25 mouse cellular contexts compared by ENCODE assay signal in the genomic region with DNA sequence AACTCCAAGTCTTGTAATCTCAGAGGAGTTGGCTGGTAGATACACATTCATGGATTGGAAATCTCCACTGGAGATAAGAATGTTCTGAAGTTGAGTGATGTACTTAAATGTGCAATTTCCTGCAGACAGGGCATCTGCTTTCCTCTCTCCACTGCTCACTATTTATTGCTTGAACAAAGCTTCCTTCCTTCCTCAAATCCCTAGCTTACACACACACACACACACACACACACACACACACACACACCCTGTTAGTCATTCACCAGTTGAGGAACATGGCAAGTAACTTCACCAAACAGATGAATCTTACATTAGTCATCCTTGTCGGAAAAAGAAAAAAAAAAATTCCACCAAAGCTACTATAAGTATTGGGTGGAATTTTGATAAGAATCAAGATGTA. TPM values are rescaled to one million over a fixed set of nuclear protein-coding genes. Genes with fewer than 3 reads are reported as not detected.
DNase-seq lines count a peak whose midpoint lies in the region; ATAC-seq and TF ChIP-seq lines count a peak whose summit lies in the region.
"Had no signal": no experiment of that assay in that cellular context is flagged by ENCODE, and none has a peak within 500 bp of the region (broad histone marks: within the 10 kb centered on the region; RNA-seq: fewer than 3 reads in every experiment).

No protein-coding gene starts in this region.

- no peak for TF ChIP-seq CTCF in lung, postnatal 0 days (IDR thresholded peaks at IDR 0.05)

- H3K9ac ChIP-seq in lung, postnatal 0 days (replicated peaks; ENCODE audit: low read depth), result no peak overlapping the region
- no peak overlapping the region for H3K9ac ChIP-seq in midbrain, embryonic 14.5 days (replicated peaks; ENCODE audit: low read length)
- H3K9ac ChIP-seq: embryonic facial prominence, embryonic 15.5 days; forebrain, postnatal 0 days; heart, embryonic 13.5 days; liver, embryonic 14.5 days; lung, embryonic 15.5 days; midbrain, embryonic 15.5 days; neural tube, embryonic 15.5 days had no signal

- peak; percentile 19; the same call in 1 of the 2 replicates for ATAC-seq in lung, postnatal 0 days
- no peak for ATAC-seq in midbrain, embryonic 14.5 days (ENCODE audit: low FRiP score, low TSS enrichment)
- ATAC-seq: forebrain, postnatal 0 days; hindbrain, embryonic 16.5 days; midbrain, embryonic 15.5 days had no signal

- no peak overlapping the region for H3K4me2 ChIP-seq in lung, postnatal 0 days (replicated peaks; ENCODE audit: low read depth, low read length)
- no peak overlapping the region for H3K4me2 ChIP-seq in midbrain, embryonic 14.5 days (ENCODE audit: low read length)
- H3K4me2 ChIP-seq: embryonic facial prominence, embryonic 15.5 days; heart, embryonic 13.5 days; lung, embryonic 15.5 days; midbrain, embryonic 15.5 days; neural tube, embryonic 15.5 days had no signal

- no peaks in the 10 kb centered on the region for H3K9me3 ChIP-seq in lung, postnatal 0 days (ENCODE audit: low read length)
- H3K9me3 ChIP-seq in midbrain, embryonic 14.5 days (ENCODE audit: control insufficient read depth, low read length), result no peaks in the 10 kb centered on the region
- H3K9me3 ChIP-seq: embryonic facial prominence, embryonic 15.5 days; heart, embryonic 13.5 days; lung, embryonic 15.5 days; megakaryocyte, embryonic 14.5 days; midbrain, embryonic 15.5 days; neural tube, embryonic 15.5 days had no signal

- WGBS in lung, postnatal 0 days, result 33% methylated on average over 1 of the region's 1 CpGs
- 90% methylated on average over 1 of the region's 1 CpGs for WGBS in midbrain, embryonic 14.5 days

- H3K4me1 ChIP-seq in lung, postnatal 0 days (ENCODE audit: insufficient read depth, low read depth, low read length), result no peaks in the 10 kb centered on the region
- H3K4me1 ChIP-seq in midbrain, embryonic 14.5 days (ENCODE audit: control insufficient read depth, insufficient read depth, low read length), result no peaks in the 10 kb centered on the region
- H3K4me1 ChIP-seq: lung, embryonic 15.5 days; midbrain, embryonic 15.5 days; neural tube, embryonic 15.5 days had no signal

- no peaks in the 10 kb centered on the region for H3K27me3 ChIP-seq in lung, postnatal 0 days (replicated peaks; ENCODE audit: insufficient read depth, low read length)
- no peaks in the 10 kb centered on the region for H3K27me3 ChIP-seq in midbrain, embryonic 14.5 days (ENCODE audit: control insufficient read depth, insufficient read depth, low read length)
- H3K27me3 ChIP-seq: heart, embryonic 13.5 days; lung, embryonic 15.5 days; megakaryocyte, embryonic 14.5 days; neural tube, embryonic 15.5 days had no signal

- intact Hi-C loops in left cerebral cortex, postnatal 4 days (cut with DNase I), result no loop called here

- TF ChIP-seq EP300 in lung, postnatal 0 days (IDR thresholded peaks at IDR 0.05), result 0 out of 2 replicates have a peak, but pooled peaks have one; percentile 27

- no peaks in the 10 kb centered on the region for H3K36me3 ChIP-seq in lung, postnatal 0 days (ENCODE audit: insufficient read depth, low read length)
- H3K36me3 ChIP-seq in midbrain, embryonic 14.5 days (ENCODE audit: control insufficient read depth, insufficient read depth, low read length), result no peaks in the 10 kb centered on the region
- H3K36me3 ChIP-seq: embryonic facial prominence, embryonic 15.5 days; heart, embryonic 13.5 days; lung, embryonic 15.5 days; midbrain, embryonic 15.5 days; neural tube, embryonic 15.5 days had no signal

- DNase-seq in adrenal gland, postnatal 14 days, result peak; percentile 9
- no peak for DNase-seq in adrenal gland, adult 8-10 months
- DNase-seq in lung, postnatal 0 days (ENCODE audit: low spot score), result peak; percentile 25
- no peak for DNase-seq in lung, postnatal 25 days (ENCODE audit: low spot score)
- DNase-seq in adrenal gland, postnatal 25 days, result peak; percentile 21
- DNase-seq in cerebellum, postnatal 10 days, result no peak
- no peak for DNase-seq in midbrain, embryonic 14.5 days
- no peak for DNase-seq in left cerebral cortex, postnatal 4 days
- DNase-seq: cerebellum, adult 11-12 months; cerebellum, postnatal 25 days; forebrain, postnatal 0 days; heart, adult 18-20 months; kidney, adult 18-20 months; layer of hippocampus, postnatal 36 days; right cerebral cortex, postnatal 14 days; spleen, adult 18-20 months had no signal

- no peak overlapping the region for H3K27ac ChIP-seq in lung, postnatal 0 days (ENCODE audit: low read length)
- H3K27ac ChIP-seq in midbrain, embryonic 14.5 days (replicated peaks; ENCODE audit: low read depth, low read length), result no peak overlapping the region
- H3K27ac ChIP-seq: embryonic facial prominence, embryonic 15.5 days; heart, embryonic 13.5 days; layer of hippocampus, adult 2 months; liver, embryonic 14.5 days; lung, embryonic 15.5 days; midbrain, embryonic 15.5 days; neural tube, embryonic 15.5 days had no signal

- no peak overlapping the region for H3K4me3 ChIP-seq in lung, postnatal 0 days (ENCODE audit: low read depth, low read length)
- no peak overlapping the region for H3K4me3 ChIP-seq in midbrain, embryonic 14.5 days (replicated peaks; ENCODE audit: low read depth, low read length)
- H3K4me3 ChIP-seq: embryonic facial prominence, embryonic 15.5 days; heart, embryonic 13.5 days; layer of hippocampus, adult 2 months; lung, embryonic 15.5 days; megakaryocyte, embryonic 14.5 days; midbrain, embryonic 15.5 days; neural tube, embryonic 15.5 days had no signal

RNA-seq across cellular contexts. Expression of gene Slc24a3, which starts 8.6 kb away (rescaled TPM):
- total RNA-seq in adrenal gland, postnatal 14 days (2021), result 40.5 and 40.6 TPM in 2 replicates
- total RNA-seq in adrenal gland, adult 8-10 months (2022), result 10 to 100 TPM in 3 of 4 experiments, 1 to 10 TPM in 1; 6.1 to 18.8 (median 14.4) TPM
- polyA plus RNA-seq in lung, postnatal 0 days (2015; fragmentation: Nextera tagmentation; extraction: Ambion mirVana), result 2.3 and 2.8 TPM in 2 replicates
- total RNA-seq in adrenal gland, postnatal 25 days (2021), result 22.2 and 25.9 TPM in 2 replicates
- polyA plus RNA-seq in midbrain, embryonic 14.5 days (2014; fragmentation: Nextera tagmentation; extraction: Ambion mirVana), result 13.1 and 14.4 TPM in 2 replicates
- total RNA-seq in left cerebral cortex, postnatal 4 days (2021), result 10 to 100 TPM; 74.8 to 87.6 TPM

Comparison
In these comparisons a context has a peak if more than half of its experiments do, and no peak if none do; other contexts are left out.
1. DNase-seq: peak in adrenal gland, postnatal 14 days (single experiment), lung, postnatal 0 days (single experiment) and adrenal gland, postnatal 25 days (single experiment); none in adrenal gland, adult 8-10 months (single experiment), lung, postnatal 25 days (single experiment), cerebellum, postnatal 10 days (0 of 2), midbrain, embryonic 14.5 days (single experiment) and left cerebral cortex, postnatal 4 days (single experiment).